Mouse (Mus musculus) erythroblast, embryonic 14.5 days (primary cell): ENCODE results near the gene Wdr45b.

Source experiments
- GATA1 ChIP-seq: IDR thresholded peaks from 2 replicates; pipeline ENCODE4 v1.6.1; 2012; ENCODE audit warnings: low read length, inconsistent platforms, mixed read lengths
- TAL1 ChIP-seq: IDR thresholded peaks from 3 replicates; pipeline ENCODE4 v1.6.1; 2012; ENCODE audit warnings: low read length, inconsistent platforms, mixed read lengths

- TF ChIP-seq GATA1 (no peak), TAL1 (no peak)
Observed at GRCm38 (mm10) chr11:121328206-121328605, 26.0 kb downstream of the Wdr45b start.
